Mouse (Mus musculus) kidney, postnatal 0 days (tissue): ENCODE results near the gene Bcan. TPM values are rescaled to one million over a fixed set of nuclear protein-coding genes. Genes with fewer than 3 reads are reported as not detected.

Source experiments
- ATAC-seq: fragments of 200-750 bp; cut with Nextera tagmentation; replicated peaks from 2 replicates; pipeline ENCODE4 v1.8.0; 2017; ENCODE audit warnings: low read depth, moderate number of reproducible peaks, moderate TSS enrichment, moderate library complexity; ENCODE audit not compliant: low FRiP score
- DNase-seq: peaks from one replicate; pipeline ENCODE4 v3.0.0-alpha.2; 2016; ENCODE audit warnings: low spot score
- H3K27ac ChIP-seq: fragments of 300-500 bp; sonication (generic); 2 replicates; pipeline ENCODE4 v1.5.1; 2014; ENCODE audit warnings: mild to moderate bottlenecking
- H3K27me3 ChIP-seq: fragments of 300-500 bp; sonication (generic); 2 replicates; pipeline ENCODE4 v1.6.1; 2014; ENCODE audit warnings: low read length, mixed read lengths; ENCODE audit not compliant: insufficient read depth
- H3K36me3 ChIP-seq: fragments of 300-500 bp; sonication (generic); 2 replicates; pipeline ENCODE4 v1.6.1; 2014; ENCODE audit warnings: low read length, mixed read lengths; ENCODE audit not compliant: insufficient read depth
- H3K4me1 ChIP-seq: fragments of 300-500 bp; sonication (generic); replicated peaks from 2 replicates; pipeline ENCODE4 v1.6.1; 2014; ENCODE audit warnings: antibody characterized with exemption, low read length, mixed read lengths; ENCODE audit not compliant: insufficient read depth
- H3K4me2 ChIP-seq: fragments of 300-500 bp; sonication (generic); 2 replicates; pipeline ENCODE4 v1.6.1; 2014; ENCODE audit warnings: mild to moderate bottlenecking, low read length, moderate library complexity, mixed read lengths
- H3K4me3 ChIP-seq: fragments of 300-500 bp; sonication (generic); replicated peaks from 2 replicates; pipeline ENCODE4 v1.5.1; 2014; ENCODE audit warnings: low read depth, low read length
- H3K9ac ChIP-seq: fragments of 300-500 bp; sonication (generic); 2 replicates; pipeline ENCODE4 v1.6.1; 2014; ENCODE audit warnings: low read depth, low read length
- H3K9me3 ChIP-seq: fragments of 300-500 bp; sonication (generic); replicated peaks from 2 replicates; pipeline ENCODE4 v1.6.1; 2016; ENCODE audit warnings: low read length, inconsistent platforms, mixed read lengths
- CTCF ChIP-seq: IDR thresholded peaks from 2 replicates; pipeline ENCODE4 v1.5.1; 2016; ENCODE audit warnings: antibody characterized with exemption, low read depth, mild to moderate bottlenecking, moderate library complexity
- WGBS: fragments of 180-500 bp; shearing (Covaris S2); extraction: QIAGEN DNeasy Blood & Tissue Kit; methylation state at CpG from one replicate; pipeline ENCODE4 v1.1.7; 2014; 5-methylcytosine and 5-hydroxymethylcytosine counted together
- polyA plus RNA-seq: library from polyadenylated mRNA; unstranded; fragments of >200 nt; fragmentation: Nextera tagmentation; extraction: Ambion mirVana; gene quantifications from 2 replicates; pipeline ENCODE4 v1.2.1, GENCODE M21; 2015

Gene Bcan
- polyA plus RNA-seq, 1 experiment from 2014 or later: not detected

GRCm38 (mm10) chr3:87987633-87988032, 12.4 kb downstream of the Bcan start:
- peak overlapping the region; percentile 24 for H3K4me3 ChIP-seq
- H3K27ac ChIP-seq: no peak overlapping the region
- H3K4me1 ChIP-seq: peaks cover 42% of the 10 kb centered on the region
- DNase-seq (peak; percentile 86), ATAC-seq (0 out of 2 replicates have a peak, but pooled peaks have one; percentile 9)
- peak overlapping the region; percentile 6; the same call in 1 of the 2 replicates for H3K9ac ChIP-seq
- H3K4me2 ChIP-seq: peak overlapping the region; percentile 67
- no peaks in the 10 kb centered on the region for H3K9me3 ChIP-seq
- TF ChIP-seq CTCF: no peak; the same call in 1 of the 2 replicates
- H3K27me3 ChIP-seq: no peaks in the 10 kb centered on the region; the same call in 1 of the 2 replicates
- H3K36me3 ChIP-seq: no peaks in the 10 kb centered on the region
- WGBS: 0% methylated on average over 15 of the region's 15 CpGs

GRCm38 (mm10) chr3:87986868-87987267, 13.2 kb downstream of the Bcan start:
- DNase-seq: peak; percentile 99
- peak overlapping the region; percentile 24 for H3K4me3 ChIP-seq
- 0 out of 2 replicates have a peak overlapping the region, but pooled peaks have one; percentile 50 for H3K27ac ChIP-seq
- WGBS: under 1% methylated on average over 17 of the region's 17 CpGs
- H3K9me3 ChIP-seq: no peaks in the 10 kb centered on the region
- 0 out of 2 replicates have a peak overlapping the region, but pooled peaks have one; percentile 6 for H3K9ac ChIP-seq
- H3K4me2 ChIP-seq: peak overlapping the region; percentile 67
- peaks cover 49% of the 10 kb centered on the region for H3K4me1 ChIP-seq
- peak; percentile 100 for TF ChIP-seq CTCF
- H3K36me3 ChIP-seq: no peaks in the 10 kb centered on the region
- ATAC-seq: peak; percentile 85
- no peaks in the 10 kb centered on the region; the same call in 1 of the 2 replicates for H3K27me3 ChIP-seq

GRCm38 (mm10) chr3:87985505-87986320, 14.3 kb downstream of the Bcan start:
- ATAC-seq: no peak
- TF ChIP-seq CTCF: no peak
- H3K27me3 ChIP-seq: no peaks in the 10 kb centered on the region
- H3K4me2 ChIP-seq: no peak overlapping the region
- H3K27ac ChIP-seq: peak overlapping the region; percentile 50; the same call in 1 of the 2 replicates
- DNase-seq: no peak
- H3K9me3 ChIP-seq: no peaks in the 10 kb centered on the region
- H3K9ac ChIP-seq: no peak overlapping the region
- WGBS: 35% methylated on average over 12 of the region's 12 CpGs
- peaks cover 60% of the 10 kb centered on the region for H3K4me1 ChIP-seq
- no peak overlapping the region for H3K4me3 ChIP-seq
- no peaks in the 10 kb centered on the region for H3K36me3 ChIP-seq

- no peaks in the 10 kb centered on the region for H3K36me3 ChIP-seq
- no peaks in the 10 kb centered on the region for H3K27me3 ChIP-seq
- H3K9ac ChIP-seq: no peak overlapping the region
- peaks cover 60% of the 10 kb centered on the region for H3K4me1 ChIP-seq
- TF ChIP-seq CTCF: no peak
- H3K4me2 ChIP-seq: no peak overlapping the region
- DNase-seq (no peak), ATAC-seq (no peak)
- H3K4me3 ChIP-seq: no peak overlapping the region
- no peak overlapping the region for H3K27ac ChIP-seq
- no peaks in the 10 kb centered on the region for H3K9me3 ChIP-seq
- WGBS: 32% methylated on average over 3 of the region's 3 CpGs
Measured at GRCm38 (mm10) chr3:87984094-87984493, 15.9 kb downstream of the Bcan start.

- Histone ChIP-seq H3K4me1 (peaks cover 60% of the 10 kb centered on the region), H3K4me3 (no peak overlapping the region), H3K9me3 (no peaks in the 10 kb centered on the region), H3K36me3 (no peaks in the 10 kb centered on the region), H3K9ac (no peak overlapping the region), H3K27ac (peak overlapping the region; percentile 86), H3K27me3 (no peaks in the 10 kb centered on the region), H3K4me2 (peak overlapping the region; percentile 41; the same call in 1 of the 2 replicates)
- no peak for DNase-seq
- WGBS: 22% methylated on average over 6 of the region's 6 CpGs
- no peak for TF ChIP-seq CTCF
- ATAC-seq: no peak
Measured at GRCm38 (mm10) chr3:87983627-87984026, 16.4 kb downstream of the Bcan start.

- no peaks in the 10 kb centered on the region for H3K36me3 ChIP-seq
- H3K9me3 ChIP-seq: no peaks in the 10 kb centered on the region
- H3K4me1 ChIP-seq: peaks cover 58% of the 10 kb centered on the region
- no peaks in the 10 kb centered on the region for H3K27me3 ChIP-seq
- whole genome bisulfite sequencing: 3% methylated on average over 13 of the region's 13 CpGs
- peak; percentile 84 for DNase-seq
- ATAC-seq: peak; percentile 60
- H3K4me2 ChIP-seq: peak overlapping the region; percentile 41
- H3K9ac ChIP-seq: peak overlapping the region; percentile 36; the same call in 1 of the 2 replicates
- H3K27ac ChIP-seq: peak overlapping the region; percentile 86
- TF ChIP-seq CTCF: no peak
- no peak overlapping the region for H3K4me3 ChIP-seq
Measured at GRCm38 (mm10) chr3:87982836-87983601, 17.0 kb downstream of the Bcan start.
